Mouse (Mus musculus) adrenal gland, postnatal 4 days (tissue): ENCODE measurements around the gene Trim17. TPM values are rescaled to one million over a fixed set of nuclear protein-coding genes. Genes with fewer than 3 reads are reported as not detected.
A peak's percentile ranks its signal among the peaks of the same experiment; 100 is the strongest.

Experiments
- DNase-seq, 2 experiments: peaks; one replicate each; pipeline ENCODE4 v3.0.0; 2021 to 2022; ENCODE audit warnings: low spot score in 2 of 2, mixed read lengths in 2 of 2
- long read RNA-seq, 2 experiments: library from polyadenylated mRNA; stranded (forward); transcript quantifications; one replicate each; pipeline ENCODE4 v2.0.0; 2021
- total RNA-seq, 2 experiments: library from RNA; stranded (reverse); gene quantifications; 2 replicates each; pipeline ENCODE4 v1.2.3; 2021

The Trim17 gene
- total RNA-seq = under 1 TPM; 0.08 to 0.36 TPM
- long read RNA-seq, experiment 1 = 0 reads
- long read RNA-seq, experiment 2 = 0 reads

GRCm38 (mm10) chr11:58954420-58955142 lies at the start of gene Trim17, which contains the start of gene Hist3h2a:
Gene Trim17, plus strand, starts transcription at chr11:58954685.
Gene Hist3h2a, plus strand, starts transcription at chr11:58954685.
- peak; percentile 51 to 57 for DNase-seq

- no peak for DNase-seq
Observed at GRCm38 (mm10) chr11:58904838-58905237, 49.6 kb upstream of the Trim17 start.

- no peak for DNase-seq
Observed at GRCm38 (mm10) chr11:58913776-58914175, 40.7 kb upstream of the Trim17 start.

GRCm38 (mm10) chr11:58914461-58915028 lies 39.9 kb upstream of the Trim17 start:
- no peak for DNase-seq

- peak in 1 of 2 experiments; percentile 39 for DNase-seq
Observed at GRCm38 (mm10) chr11:58916879-58917744, 37.4 kb upstream of the Trim17 start.

- no peak for DNase-seq
Observed at GRCm38 (mm10) chr11:58917745-58918366, 36.6 kb upstream of the Trim17 start, which contains the start of gene Btnl10. Gene Btnl10, plus strand, starts transcription at chr11:58917908.

- no peak for DNase-seq
Observed at GRCm38 (mm10) chr11:58918759-58919158, 35.7 kb upstream of the Trim17 start.

GRCm38 (mm10) chr11:58922420-58922819 lies 32.1 kb upstream of the Trim17 start:
- no peak for DNase-seq

GRCm38 (mm10) chr11:58926651-58927050 lies 27.8 kb upstream of the Trim17 start:
- no peak for DNase-seq

- DNase-seq = no peak
Observed at GRCm38 (mm10) chr11:58927053-58927452, 27.4 kb upstream of the Trim17 start.

- no peak for DNase-seq
Observed at GRCm38 (mm10) chr11:58927790-58928651, 26.5 kb upstream of the Trim17 start.

GRCm38 (mm10) chr11:58929055-58929454 lies 25.4 kb upstream of the Trim17 start:
- no peak for DNase-seq

- no peak for DNase-seq
Observed at GRCm38 (mm10) chr11:58929641-58930040, 24.8 kb upstream of the Trim17 start.

- DNase-seq = no peak
Observed at GRCm38 (mm10) chr11:58930254-58930653, 24.2 kb upstream of the Trim17 start.

- DNase-seq = no peak
Observed at GRCm38 (mm10) chr11:58931576-58931975, 22.9 kb upstream of the Trim17 start.

GRCm38 (mm10) chr11:58937909-58938308 lies 16.6 kb upstream of the Trim17 start:
- DNase-seq = no peak

GRCm38 (mm10) chr11:58938322-58939087 lies 16.0 kb upstream of the Trim17 start, which contains the start of gene Rnf187:
Gene Rnf187, minus strand, starts transcription at chr11:58938916.
- peak; percentile 80 to 81 for DNase-seq

- DNase-seq = no peak
Observed at GRCm38 (mm10) chr11:58939088-58939439, 15.4 kb upstream of the Trim17 start.

GRCm38 (mm10) chr11:58944136-58944535 lies 10.3 kb upstream of the Trim17 start:
- no peak for DNase-seq
